Mouse (Mus musculus) monocyte, adult 5-6 weeks (primary cell): ENCODE data around the gene Rpl5. TPM values are rescaled to one million over a fixed set of nuclear protein-coding genes. Genes with fewer than 3 reads are reported as not detected.

Experiments used
- ATAC-seq: fragments of 153-309, 156-312 bp; replicated peaks from 2 replicates; pipeline ENCODE4 v1.8.0; 2017; ENCODE audit warnings: mild to moderate bottlenecking; ENCODE audit not compliant: low TSS enrichment, insufficient number of reproducible peaks, severe bottlenecking, poor library complexity, low FRiP score
- total RNA-seq: library from RNA; stranded (forward); fragments of 200-1000, 200-491, 200-594 nt; gene quantifications from 3 replicates; pipeline ENCODE4 v1.2.3, GENCODE M21; 2017

The Rpl5 gene
- total RNA-seq, result 256 to 830 TPM (median 616 TPM) in 3 replicates

GRCm38 (mm10) chr5:107900206-107901013 is at the start of gene Rpl5:
Gene Rpl5, plus strand, starts transcription at chr5:107900502.
- ATAC-seq, result peak; percentile 98

- ATAC-seq, result no peak
These were observed 46.5 kb upstream of the Rpl5 start for GRCm38 (mm10) chr5:107853807-107854206.

- ATAC-seq, result no peak
These were observed 45.7 kb upstream of the Rpl5 start for GRCm38 (mm10) chr5:107854556-107854955.

- ATAC-seq, result no peak
These were observed 44.8 kb upstream of the Rpl5 start for GRCm38 (mm10) chr5:107855546-107855945.

- ATAC-seq, result 0 out of 2 replicates have a peak, but pooled peaks have one; percentile 31
These were observed 41.3 kb upstream of the Rpl5 start for GRCm38 (mm10) chr5:107858963-107859362.

GRCm38 (mm10) chr5:107863971-107864370 is 36.3 kb upstream of the Rpl5 start:
- ATAC-seq, result no peak

- peak; percentile 81 for ATAC-seq
These were observed 33.9 kb upstream of the Rpl5 start for GRCm38 (mm10) chr5:107866127-107867126.

GRCm38 (mm10) chr5:107867970-107868904 is 32.1 kb upstream of the Rpl5 start:
- peak; percentile 37; the same call in 1 of the 2 replicates for ATAC-seq

- peak; percentile 56; the same call in 1 of the 2 replicates for ATAC-seq
These were observed 31.3 kb upstream of the Rpl5 start for GRCm38 (mm10) chr5:107868905-107869424.

GRCm38 (mm10) chr5:107869701-107870100 is 30.6 kb upstream of the Rpl5 start:
- ATAC-seq, result 0 out of 2 replicates have a peak, but pooled peaks have one; percentile 11

GRCm38 (mm10) chr5:107873330-107873729 is 27.0 kb upstream of the Rpl5 start:
- ATAC-seq, result no peak

- ATAC-seq, result no peak
These were observed 26.4 kb upstream of the Rpl5 start for GRCm38 (mm10) chr5:107873886-107874302.

- ATAC-seq, result peak; percentile 53; the same call in 1 of the 2 replicates
These were observed 25.6 kb upstream of the Rpl5 start, which contains the start of gene Evi5 for GRCm38 (mm10) chr5:107874561-107875260. Gene Evi5, minus strand, starts transcription at chr5:107875107.

- no peak for ATAC-seq
These were observed 25.1 kb upstream of the Rpl5 start for GRCm38 (mm10) chr5:107875261-107875611.

GRCm38 (mm10) chr5:107877053-107877452 is 23.2 kb upstream of the Rpl5 start:
- ATAC-seq, result no peak

- ATAC-seq, result no peak
These were observed 19.6 kb upstream of the Rpl5 start for GRCm38 (mm10) chr5:107880710-107881109.
